Mouse (Mus musculus): ENCODE measurements around the gene Jpt1.

DNA sequence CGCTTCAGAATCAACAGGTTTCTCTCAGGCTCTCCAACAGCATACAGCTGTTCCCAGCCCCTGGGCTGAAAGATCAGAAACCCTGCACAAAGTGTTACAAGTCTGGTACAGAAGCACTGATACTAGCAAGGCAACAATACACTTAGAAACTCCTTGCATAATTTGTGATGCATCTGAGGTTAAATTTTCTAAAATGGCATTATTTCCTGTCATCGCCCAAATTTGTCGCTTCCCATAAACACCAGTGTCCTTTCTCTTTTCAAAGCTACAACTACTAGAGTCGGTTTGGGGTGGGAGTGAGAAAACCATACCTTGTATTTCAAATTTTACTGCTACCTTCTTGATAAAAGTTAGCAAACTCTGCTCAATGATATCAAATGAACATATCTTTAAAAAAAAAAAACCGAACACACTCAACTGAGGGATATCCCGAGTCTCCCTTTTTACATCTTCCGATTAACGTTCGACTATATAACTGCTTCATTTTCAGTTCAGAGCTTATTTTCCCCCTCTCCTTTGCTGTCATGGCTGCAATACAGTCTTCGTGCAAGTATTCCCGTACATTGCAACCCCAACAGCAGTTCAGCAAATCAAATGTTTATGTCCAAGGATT is 20.7 kb upstream of the Jpt1 start:
- TF ChIP-seq POLR2A (IDR thresholded peaks at IDR 0.05; ENCODE audit: low read depth, low read length) (no peak), CTCF (IDR thresholded peaks at IDR 0.05; ENCODE audit: extremely low read depth, insufficient read length, insufficient replicate concordance, low read depth, low read length) (no peak)

All from small intestine, adult 2 months (tissue).